Mouse (Mus musculus) T-helper 2 cell (primary cell): ENCODE measurements around the gene Dcaf8.

Experiments
- in situ Hi-C: fragments of 300-600 bp; cut with MboI, MseI; formaldehyde crosslinking; loops from one replicate; pipeline ENCODE4 v1.15.1; 2025; ENCODE audit warnings: high pct_unique_total_duplicates

Dcaf8 gene

GRCm38 (mm10) chr1:172147835-172148278 lies at the start of gene Dcaf8:
TSS of gene Dcaf8 (plus strand) at chr1:172148084.
- in situ Hi-C loops, result loop anchor here (5.0 kb wide), 1 partner anchor 164 kb away; no protein-coding TSS in a partner anchor

- in situ Hi-C loops, result loop anchor here (5.0 kb wide), 1 partner anchor 33 kb away; no protein-coding TSS in a partner anchor
Observed at GRCm38 (mm10) chr1:172099325-172100033, 48.4 kb upstream of the Dcaf8 start.

GRCm38 (mm10) chr1:172103619-172104018 lies 44.3 kb upstream of the Dcaf8 start:
- in situ Hi-C loops, result no loop called here

- in situ Hi-C loops, result no loop called here
Observed at GRCm38 (mm10) chr1:172105101-172105500, 42.8 kb upstream of the Dcaf8 start.

GRCm38 (mm10) chr1:172107777-172108477 lies 40.0 kb upstream of the Dcaf8 start:
- in situ Hi-C loops, result no loop called here

- in situ Hi-C loops, result no loop called here
Observed at GRCm38 (mm10) chr1:172116948-172117347, 30.9 kb upstream of the Dcaf8 start.

- in situ Hi-C loops, result no loop called here
Observed at GRCm38 (mm10) chr1:172119100-172119499, 28.8 kb upstream of the Dcaf8 start.

GRCm38 (mm10) chr1:172119720-172120119 lies 28.2 kb upstream of the Dcaf8 start:
- in situ Hi-C loops, result no loop called here

- in situ Hi-C loops, result no loop called here
Observed at GRCm38 (mm10) chr1:172122671-172123070, 25.2 kb upstream of the Dcaf8 start.

- in situ Hi-C loops, result no loop called here
Observed at GRCm38 (mm10) chr1:172124572-172124971, 23.3 kb upstream of the Dcaf8 start.

- in situ Hi-C loops, result no loop called here
Observed at GRCm38 (mm10) chr1:172126376-172127347, 21.2 kb upstream of the Dcaf8 start, which contains the start of gene Pex19. TSS of gene Pex19 (plus strand) at chr1:172126755.

GRCm38 (mm10) chr1:172127487-172127886 lies 20.4 kb upstream of the Dcaf8 start:
- in situ Hi-C loops, result no loop called here

- in situ Hi-C loops, result no loop called here
Observed at GRCm38 (mm10) chr1:172128563-172128962, 19.3 kb upstream of the Dcaf8 start.

GRCm38 (mm10) chr1:172129108-172129507 lies 18.8 kb upstream of the Dcaf8 start:
- in situ Hi-C loops, result no loop called here

- in situ Hi-C loops, result loop anchor here (5.0 kb wide), 1 partner anchor 32 kb away; no protein-coding TSS in a partner anchor
Observed at GRCm38 (mm10) chr1:172129780-172130179, 18.1 kb upstream of the Dcaf8 start.

GRCm38 (mm10) chr1:172132319-172132718 lies 15.6 kb upstream of the Dcaf8 start:
- in situ Hi-C loops, result loop anchor here (5.0 kb wide), 1 partner anchor 35 kb away; no protein-coding TSS in a partner anchor

- in situ Hi-C loops, result loop anchor here (5.0 kb wide), 1 partner anchor 36 kb away; no protein-coding TSS in a partner anchor
Observed at GRCm38 (mm10) chr1:172133535-172133934, 14.3 kb upstream of the Dcaf8 start.

GRCm38 (mm10) chr1:172134072-172134471 lies 13.8 kb upstream of the Dcaf8 start:
- in situ Hi-C loops, result loop anchor here (5.0 kb wide), 1 partner anchor 37 kb away; no protein-coding TSS in a partner anchor

GRCm38 (mm10) chr1:172140160-172140559 lies 7.7 kb upstream of the Dcaf8 start:
- in situ Hi-C loops, result no loop called here

- in situ Hi-C loops, result no loop called here
Observed at GRCm38 (mm10) chr1:172140825-172141224, 7.1 kb upstream of the Dcaf8 start.

- in situ Hi-C loops, result no loop called here
Observed at GRCm38 (mm10) chr1:172141529-172141928, 6.4 kb upstream of the Dcaf8 start.
